Mouse (Mus musculus) yolk sac, embryonic 10.5 days (tissue): ENCODE data around the gene Nr3c2.

Experiments used
- DNase-seq: peaks from one replicate; pipeline ENCODE4 v3.0.0-alpha.2; 2017; ENCODE audit warnings: low spot score

Gene Nr3c2

DNA sequence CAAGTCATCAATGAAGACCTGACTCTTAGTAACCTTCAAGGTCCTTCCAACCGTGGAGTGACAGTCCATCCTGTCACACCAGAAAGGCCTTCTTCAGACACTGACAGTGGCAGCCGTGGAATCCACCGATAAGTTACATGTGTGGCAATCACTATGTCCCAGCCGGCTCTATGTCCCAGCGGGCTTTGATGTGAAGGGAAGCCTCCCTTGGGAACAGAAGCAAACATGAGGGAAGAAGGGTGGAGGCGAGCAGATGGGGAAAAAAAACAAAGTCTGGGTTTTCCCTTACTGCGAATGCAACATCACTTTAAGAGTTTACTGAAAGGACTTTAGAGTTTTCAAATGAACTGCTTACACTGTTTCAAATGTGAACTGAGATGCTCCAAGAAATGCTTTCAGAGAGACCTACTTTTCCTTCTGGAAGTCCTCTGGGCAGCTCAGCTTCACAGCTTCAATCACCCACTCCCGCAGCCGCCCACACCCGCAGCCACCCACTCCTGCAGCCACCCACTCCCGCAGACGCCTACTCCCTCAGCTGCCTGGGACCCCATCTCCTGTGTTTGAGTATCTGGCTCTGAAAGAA lies 273.9 kb downstream of the Nr3c2 start:
- DNase-seq, result no peak

DNA sequence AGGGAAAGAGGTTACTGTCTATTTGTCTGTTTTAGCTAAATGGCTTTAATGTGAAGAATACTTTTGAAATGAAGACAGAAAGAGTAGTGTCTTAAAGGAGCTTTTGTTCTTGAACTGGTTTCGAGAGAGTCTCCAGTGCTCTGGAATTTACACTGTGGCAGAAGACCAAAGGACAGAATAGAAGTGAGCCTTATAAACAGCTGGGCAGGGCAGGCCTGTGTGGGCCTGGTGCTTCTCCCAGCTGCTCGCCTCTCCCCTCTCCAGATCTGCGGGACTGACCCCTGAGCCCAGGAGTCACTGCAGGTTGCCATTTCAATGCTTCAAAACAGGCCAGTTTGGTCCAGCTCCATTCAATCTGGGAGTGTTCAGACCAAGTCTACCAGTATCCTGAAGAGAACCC lies 274.5 kb downstream of the Nr3c2 start:
- no peak for DNase-seq

DNA sequence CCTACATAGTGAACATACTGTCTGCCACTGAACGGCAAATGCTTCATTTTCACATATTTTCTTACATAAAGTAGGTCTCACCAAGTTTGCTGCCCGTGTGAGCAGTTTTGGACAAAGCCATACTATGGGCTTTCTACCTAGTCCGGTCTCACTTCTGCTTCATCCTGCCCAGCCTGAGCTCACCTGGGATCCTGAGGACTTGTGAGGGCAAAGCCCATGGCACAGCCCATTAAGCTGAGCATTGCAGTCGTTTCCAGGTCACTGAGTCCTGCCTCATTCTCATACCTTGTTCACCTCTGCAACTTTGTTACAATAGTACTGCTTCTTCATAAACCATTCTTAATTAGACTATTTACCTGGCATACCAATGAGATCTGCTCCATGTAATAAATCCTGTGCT lies 276.2 kb downstream of the Nr3c2 start:
- no peak for DNase-seq

DNA sequence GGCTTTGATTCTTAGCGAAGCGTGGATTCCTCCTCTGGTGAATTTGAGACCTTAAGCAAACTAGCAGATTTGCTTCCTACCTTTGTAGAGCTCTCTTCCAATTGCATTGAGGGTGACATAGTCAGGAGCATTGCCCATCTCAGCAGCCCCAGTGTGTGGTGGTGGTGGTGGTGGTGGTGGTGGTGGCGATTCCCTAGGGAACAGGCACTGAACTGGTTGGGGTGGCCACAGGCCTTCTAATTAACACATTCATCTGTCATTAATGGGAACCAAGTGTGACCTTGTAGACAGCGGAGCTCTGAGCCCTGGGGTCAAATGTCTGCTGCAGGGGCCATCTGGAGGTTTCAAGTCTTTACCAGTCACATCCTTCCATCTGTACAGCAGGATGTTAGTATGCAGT lies 277.1 kb downstream of the Nr3c2 start:
- DNase-seq, result no peak

DNA sequence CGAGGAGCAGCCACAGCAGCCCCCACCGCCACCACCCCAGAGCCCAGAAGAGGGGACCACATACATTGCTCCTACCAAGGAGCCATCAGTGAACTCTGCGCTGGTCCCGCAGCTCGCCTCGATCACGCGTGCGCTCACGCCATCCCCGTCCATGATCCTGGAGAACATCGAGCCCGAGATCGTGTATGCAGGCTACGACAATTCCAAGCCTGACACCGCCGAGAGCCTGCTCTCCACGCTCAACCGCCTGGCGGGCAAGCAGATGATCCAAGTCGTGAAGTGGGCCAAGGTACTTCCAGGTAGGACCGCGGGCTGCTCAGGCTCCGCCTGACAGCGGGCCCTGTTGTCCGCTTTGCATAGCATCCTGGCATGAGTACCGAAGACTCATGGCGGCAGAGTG lies 286.6 kb downstream of the Nr3c2 start:
- DNase-seq, result no peak

DNA sequence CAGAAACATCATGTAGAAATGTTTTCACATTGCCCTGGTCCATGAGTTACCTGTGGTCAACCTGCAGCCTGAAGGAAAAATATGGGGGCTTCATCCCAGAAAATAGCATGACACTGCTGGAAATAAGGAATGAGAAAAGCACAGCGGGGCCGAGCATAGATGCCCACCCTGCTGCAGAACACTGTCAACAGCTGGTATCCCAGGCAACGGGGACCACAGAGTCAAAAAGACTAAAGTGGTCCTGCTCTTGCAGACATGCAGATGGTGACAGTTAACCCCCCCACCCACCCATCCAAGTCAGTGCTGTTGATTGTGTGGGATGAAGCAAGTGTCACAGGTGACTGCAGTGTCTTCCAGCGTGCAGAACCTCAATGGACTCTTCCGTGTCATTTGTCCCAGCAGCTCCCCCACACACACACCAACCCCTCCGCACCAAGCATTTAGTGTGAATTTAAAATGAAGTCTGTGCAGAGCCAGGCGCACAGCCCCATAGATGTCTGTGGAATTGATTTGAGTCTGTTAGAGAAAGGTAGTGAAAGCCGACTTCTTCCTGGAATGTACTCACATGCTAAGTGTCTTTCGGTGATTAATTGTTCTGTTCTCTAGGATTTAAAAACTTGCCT lies 287.8 kb downstream of the Nr3c2 start:
- DNase-seq, result no peak

DNA sequence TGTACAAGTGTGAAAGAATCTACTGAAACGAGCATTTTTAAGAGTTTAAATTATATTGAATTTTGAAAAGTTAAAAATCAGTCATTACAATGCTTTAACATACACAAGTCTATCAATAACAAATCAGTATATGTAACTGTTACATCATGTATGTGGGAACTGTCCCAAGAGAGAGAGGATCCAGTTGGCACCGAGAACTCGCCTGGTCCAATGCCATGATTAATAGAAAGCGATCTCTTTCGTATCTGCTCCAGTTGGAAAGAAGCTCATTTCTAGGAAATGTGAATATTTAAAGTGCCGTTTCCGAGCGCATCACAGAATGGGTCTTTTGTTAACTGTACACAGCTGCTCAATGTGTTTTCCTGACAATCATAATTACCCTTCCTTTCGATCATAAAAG lies 288.5 kb downstream of the Nr3c2 start:
- DNase-seq, result no peak

DNA sequence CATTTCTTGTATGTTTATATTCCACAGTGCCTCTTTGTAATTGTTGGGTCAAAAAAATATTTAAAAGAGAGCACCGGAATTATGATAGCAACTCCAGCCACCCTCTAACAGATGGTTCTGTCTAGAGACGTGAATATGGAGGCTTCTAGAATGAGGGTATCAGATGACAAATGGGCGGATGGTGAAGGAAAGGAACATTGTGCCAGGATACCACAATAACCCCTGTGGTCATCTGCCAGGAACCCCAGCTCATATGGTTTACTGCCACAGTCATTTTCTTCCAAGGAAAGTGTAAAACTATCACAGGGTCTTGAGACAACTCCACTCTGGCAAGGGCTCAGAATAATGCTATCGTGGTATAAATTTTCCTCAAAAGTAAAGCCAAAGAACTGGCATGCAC lies 289.1 kb downstream of the Nr3c2 start:
- no peak for DNase-seq

DNA sequence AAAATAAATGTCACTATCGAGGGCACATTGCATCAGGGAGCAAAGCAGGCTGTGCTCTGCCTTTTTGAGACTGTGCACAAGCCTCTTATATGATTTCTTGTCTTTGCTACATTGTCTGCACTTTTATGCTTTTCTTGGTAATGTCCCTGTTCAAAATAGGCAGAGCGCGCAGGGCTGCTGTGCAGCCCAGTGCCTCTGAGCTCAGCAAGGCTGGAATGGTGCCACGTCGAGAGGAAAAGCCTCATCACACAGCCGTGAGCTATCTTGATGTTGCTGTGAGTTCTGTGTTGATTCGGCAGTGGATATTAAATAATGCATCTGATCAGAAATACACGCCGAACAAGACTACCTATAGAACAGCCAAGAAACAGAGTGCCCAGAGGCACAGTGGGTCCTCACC lies 290.1 kb downstream of the Nr3c2 start:
- DNase-seq, result no peak

DNA sequence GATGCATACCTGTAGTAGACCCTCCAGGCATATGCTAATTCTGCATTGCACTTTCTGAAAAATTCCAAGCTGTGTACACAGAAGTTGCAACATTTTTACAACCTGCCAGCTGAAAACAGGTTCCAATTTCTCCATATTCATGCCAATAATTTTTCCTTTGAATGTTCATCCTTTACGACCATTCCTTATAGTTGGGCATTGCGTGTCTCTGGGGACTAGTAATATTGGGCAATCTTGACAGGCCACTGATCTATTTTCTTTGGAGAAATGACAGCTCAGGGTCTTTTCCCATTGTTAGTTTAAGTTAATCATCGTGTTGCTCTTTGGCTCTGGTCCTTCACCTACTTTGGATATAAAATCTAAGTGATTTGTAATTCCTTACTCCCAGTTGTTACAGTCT lies 291.2 kb downstream of the Nr3c2 start:
- DNase-seq, result no peak

DNA sequence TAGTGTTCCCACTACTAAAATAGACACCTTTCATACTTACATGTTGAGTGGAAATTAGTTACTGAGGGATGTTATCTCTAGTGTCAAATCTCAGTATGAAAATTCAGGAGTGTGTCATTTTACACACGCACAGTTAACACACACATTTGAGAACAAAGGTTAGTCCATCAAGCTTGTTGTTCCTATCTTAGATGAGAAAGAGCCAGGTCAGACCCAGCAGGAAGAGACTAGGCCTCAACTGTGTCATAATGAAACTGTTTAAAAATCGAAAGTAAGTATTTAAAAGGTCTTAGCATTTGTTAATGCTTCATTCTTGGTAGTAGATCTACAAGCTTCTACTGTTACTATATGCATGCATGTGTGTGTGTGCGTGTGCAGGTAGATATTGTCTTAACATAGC lies 310.1 kb downstream of the Nr3c2 start:
- no peak for DNase-seq

DNA sequence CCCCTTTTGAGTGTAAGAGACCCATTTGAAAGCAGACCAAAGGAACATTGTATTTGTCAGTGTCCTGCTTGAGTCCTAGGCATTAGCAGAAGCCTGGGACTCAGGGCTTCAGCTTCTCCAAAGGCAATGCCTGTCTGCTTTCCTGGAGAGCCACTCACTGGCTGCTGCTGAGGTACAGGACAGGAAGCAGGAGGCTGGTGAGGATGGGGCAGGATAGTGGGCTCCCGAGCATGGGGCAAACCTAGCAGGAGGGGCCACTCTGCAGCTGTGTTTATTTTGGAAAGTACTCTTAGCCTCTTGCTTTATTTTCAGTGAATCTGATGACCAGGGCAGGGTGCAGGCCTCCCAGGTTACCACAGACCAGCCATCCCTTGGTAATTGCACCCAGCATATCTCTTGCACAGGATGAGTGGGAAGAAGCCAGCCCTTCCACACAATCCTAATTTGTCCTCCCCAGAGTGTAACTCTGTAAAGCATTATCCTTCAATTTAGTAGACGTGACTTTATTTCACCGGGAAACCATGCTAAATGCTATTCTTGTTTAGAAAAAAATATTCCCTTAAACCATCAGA lies 314.7 kb downstream of the Nr3c2 start:
- DNase-seq, result no peak

DNA sequence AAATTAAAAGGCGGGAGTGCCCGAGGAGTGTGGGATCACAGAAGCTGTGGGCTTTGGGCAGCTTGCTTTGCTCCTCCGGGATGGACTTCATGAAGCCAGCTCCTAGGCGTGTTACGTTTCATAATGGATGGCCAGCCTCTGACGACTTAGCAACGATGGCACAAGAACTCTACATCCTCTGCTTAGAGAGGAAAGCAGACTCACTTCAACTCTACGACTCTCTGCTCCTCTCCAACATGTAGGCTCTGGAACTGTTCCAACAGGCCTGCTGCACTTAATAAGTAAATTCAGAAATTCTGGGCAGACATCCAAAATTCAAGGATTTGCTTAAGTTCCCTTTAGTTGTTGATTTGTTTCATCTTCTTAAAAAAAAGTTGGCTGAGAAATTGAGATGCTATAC lies 315.4 kb downstream of the Nr3c2 start:
- no peak for DNase-seq

DNA sequence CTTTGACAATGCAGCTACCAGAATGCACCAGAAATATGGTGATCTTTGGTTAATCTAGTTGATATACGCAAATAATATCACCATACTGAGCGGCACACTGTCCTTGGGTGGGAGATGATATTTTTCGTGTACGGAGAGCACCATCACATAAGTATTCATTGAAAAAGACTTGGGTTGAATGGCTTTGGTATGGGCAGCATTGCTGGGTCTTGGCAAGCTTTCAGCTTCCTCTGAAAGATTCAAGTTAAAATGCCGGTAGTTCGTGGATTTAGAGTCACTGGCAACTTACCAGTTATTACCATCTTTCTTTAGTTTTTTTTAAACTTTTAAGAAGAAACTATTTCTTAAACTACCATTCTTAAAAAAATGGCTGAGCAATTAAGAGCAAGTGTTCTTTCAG lies 315.9 kb downstream of the Nr3c2 start:
- no peak for DNase-seq

DNA sequence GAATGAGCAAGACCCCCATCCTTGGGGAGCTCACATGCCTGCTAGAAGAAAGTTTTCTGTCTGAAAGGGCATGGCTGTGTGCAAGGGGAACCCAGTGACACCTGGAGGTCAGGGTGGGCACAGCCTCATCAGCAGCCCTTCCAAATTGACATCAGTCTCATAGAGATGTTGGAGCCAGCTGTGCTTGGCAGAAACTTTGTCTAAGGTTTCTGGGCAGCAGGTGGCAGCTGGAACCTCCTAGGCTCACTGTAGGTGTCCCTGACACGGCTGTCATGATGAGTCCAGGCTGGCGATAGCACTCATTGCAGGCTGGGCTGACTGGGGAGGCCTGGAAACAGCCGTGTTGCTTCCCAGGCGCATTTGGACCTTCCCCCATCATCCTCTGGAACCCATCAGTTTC lies 323.9 kb downstream of the Nr3c2 start:
- no peak for DNase-seq

DNA sequence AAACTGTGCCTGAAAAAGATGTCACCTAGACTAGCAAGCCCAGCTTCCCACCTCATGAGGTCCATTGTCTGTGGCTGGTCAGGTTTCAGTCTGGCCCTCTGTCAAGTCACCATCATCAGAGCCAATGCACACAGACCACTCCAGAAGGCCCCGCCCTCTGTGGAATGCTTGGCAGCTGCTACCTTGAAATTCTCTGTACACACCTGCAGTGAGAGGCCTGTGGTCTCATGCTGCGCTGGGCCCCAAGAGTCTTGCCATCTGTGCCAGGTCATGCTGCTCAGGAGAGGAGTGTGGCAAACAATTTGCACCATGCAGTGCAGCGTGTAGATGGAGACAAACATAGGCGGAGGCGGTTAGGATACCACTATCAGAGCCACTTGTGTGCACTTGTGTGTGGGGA lies 328.5 kb downstream of the Nr3c2 start:
- no peak for DNase-seq

DNA sequence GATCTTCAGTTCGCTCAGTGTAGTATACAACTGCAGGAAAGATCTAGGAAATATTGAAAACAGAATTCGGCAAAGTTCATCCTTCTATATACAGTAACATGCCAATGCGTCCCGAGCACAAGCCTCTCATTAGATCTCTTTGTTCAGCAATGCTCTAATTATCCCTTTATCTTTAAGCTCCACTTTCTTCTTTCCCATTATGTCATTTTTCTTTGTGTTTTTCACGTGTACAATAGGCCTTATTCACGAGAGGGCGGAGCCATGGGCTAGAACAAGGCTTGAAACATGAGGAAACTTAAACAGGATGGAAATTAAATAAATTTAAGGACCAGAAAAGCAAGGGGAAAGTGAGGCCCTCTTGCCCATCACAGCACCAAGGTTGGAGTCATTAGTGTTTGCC lies 329.4 kb downstream of the Nr3c2 start:
- DNase-seq, result no peak

DNA sequence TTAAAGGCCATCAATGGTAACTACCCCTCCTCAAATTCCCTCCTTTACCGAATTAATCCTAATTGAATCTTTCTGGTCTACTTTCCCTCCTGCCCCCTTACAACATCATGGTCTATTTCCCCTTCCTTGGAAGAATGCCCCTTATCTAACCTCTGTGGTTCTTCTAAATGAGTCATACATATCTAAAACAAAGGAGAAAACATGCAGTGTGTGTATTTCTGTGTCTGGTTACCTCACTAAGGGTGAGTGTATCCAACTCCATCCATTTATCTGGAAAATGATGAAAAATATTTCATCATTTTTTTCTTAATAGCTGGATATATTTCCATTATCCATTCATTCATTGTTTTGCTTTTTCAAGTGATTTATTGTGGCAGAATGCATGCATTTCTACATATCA lies 332.0 kb downstream of the Nr3c2 start:
- no peak for DNase-seq

DNA sequence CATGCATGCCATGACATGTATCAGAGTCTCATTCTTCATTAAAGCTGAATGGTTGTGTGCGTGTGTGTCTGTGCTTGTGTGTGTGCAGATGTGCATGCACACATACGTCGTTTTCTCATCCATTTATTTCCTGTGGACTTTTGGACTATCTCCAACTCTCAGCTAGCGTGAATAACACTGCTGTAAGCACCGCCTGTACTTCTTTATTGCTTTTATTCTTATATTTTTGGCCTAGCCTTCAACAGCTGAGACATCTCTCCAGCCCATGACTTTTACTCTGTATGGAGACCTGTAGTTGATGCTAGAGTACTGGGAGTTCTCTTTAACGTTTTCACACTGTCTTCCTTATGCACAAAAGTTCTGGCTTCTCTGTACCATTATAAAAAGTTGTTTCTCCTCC lies 332.6 kb downstream of the Nr3c2 start:
- no peak for DNase-seq

DNA sequence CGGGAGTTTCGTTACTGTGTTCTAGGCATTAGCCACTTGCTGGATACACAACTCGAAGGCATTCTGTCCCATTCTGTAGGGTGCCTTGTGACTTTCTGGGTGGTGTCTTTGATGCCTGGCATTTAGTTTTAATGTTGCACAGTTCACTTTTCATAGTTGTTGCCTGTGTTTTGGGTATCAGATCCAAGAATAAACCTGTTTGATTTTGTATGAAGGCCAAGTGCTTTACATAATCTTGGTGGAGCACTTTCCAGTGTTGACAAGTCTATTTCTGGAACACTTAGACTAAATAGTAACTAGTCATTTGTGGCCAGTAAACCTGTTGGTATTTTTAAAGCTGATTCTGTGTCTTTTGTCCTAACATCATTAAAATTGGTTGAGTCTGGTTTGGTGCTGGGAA lies 333.2 kb downstream of the Nr3c2 start:
- no peak for DNase-seq

DNA sequence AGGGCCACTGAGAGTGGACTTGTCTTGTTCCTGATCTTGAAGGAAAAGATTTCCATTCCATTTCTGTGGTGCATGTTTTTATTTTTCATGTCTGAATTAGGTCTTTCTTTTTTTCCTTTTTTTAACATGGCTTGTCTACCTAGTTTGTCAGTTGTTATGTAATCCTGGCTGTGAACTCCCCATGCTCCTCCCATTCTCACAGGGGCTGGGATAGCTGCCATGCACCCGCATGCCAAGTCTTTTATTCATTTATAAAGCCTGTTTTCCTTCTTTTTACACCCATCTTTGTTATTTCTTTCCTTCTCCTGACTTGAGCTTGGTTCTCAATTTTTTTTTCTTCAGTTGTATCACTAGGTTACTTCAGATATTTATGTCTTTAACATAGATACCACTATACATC lies 337.5 kb downstream of the Nr3c2 start:
- DNase-seq, result no peak

DNA sequence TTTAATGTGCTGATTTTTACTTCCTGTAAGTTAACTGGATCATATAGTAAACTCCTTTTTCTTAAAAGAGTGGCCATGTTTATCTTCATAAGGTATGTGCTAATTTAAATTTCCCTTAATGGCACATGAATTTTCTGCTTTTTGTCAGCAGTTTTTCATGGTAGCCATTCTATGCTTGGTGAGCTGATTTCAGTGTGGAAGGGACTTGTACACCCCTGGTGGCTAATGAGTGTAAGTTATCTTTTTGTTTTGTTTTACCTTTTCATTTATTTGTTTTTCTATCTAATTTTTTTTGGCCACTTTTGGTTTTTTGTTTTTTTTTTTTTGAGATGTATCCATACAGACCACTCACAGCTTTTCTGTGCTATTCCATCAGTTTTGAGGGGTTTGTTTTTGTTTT lies 340.2 kb downstream of the Nr3c2 start:
- DNase-seq, result no peak

DNA sequence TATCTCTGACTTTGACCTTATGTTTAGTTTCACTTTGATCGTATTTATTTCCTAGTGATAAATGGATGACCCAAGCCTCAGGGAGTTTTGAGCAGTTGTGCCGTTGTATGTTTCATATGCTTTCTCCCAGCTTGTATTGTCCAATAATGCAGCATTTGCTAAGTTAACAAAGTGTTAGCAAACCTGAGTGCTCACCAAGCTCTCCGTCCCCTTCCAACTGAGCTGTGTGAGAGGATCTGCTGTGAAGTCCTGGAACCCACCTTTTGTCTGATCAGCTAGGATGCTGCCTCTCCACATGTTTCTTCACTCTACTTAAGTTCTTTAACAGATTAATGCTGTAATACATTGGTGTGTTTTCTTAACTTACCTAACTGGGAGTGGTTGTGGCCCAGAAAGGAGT lies 342.1 kb downstream of the Nr3c2 start:
- DNase-seq, result no peak

DNA sequence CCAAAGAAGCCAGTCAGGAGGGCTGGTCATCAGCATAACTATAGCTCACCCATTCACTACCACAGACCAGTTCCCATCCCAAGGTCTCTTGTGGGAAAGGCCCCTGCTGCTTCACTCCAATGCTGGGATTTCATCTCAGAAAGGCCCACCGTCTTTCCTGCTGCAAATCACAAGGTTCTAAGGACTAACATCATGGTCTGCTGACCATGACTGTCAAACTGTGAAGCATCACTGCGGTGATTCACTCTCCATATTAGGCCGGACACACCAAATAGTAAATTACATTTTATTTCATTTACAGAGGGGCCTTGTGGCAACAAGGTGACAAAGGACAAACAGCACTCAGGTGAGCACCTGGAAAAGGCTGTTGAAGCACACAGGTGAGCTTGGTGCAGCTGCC lies 350.9 kb downstream of the Nr3c2 start:
- DNase-seq, result no peak
